Mouse (Mus musculus): ENCODE data around the gene Nckap5.

Gene Nckap5

DNA sequence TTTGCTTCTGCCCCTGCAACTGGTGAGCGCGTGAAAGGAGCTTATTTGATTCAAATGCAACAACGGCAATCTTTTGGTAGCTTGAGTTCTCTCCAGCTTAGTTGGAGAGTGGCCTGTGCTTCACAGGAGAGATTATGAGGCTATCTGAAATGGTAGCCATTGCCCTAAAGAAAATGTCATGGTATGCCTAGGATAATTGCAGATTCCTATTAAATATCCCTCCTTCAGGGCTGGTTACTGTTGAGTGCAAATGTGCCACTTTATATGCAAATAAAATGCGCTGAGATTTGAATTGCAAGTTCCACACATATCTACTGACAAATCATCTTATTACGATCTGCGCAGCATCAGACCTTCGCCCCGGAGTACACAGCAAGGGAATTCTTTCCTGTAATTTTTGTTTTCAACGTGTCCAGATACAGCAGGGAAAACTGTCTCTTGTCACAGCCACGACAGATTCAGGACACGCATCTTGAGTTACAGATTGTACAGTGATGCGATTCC lies 272.8 kb downstream of the Nckap5 start:
- no peak for DNase-seq (ENCODE audit: low spot score in 2 of 2)

DNA sequence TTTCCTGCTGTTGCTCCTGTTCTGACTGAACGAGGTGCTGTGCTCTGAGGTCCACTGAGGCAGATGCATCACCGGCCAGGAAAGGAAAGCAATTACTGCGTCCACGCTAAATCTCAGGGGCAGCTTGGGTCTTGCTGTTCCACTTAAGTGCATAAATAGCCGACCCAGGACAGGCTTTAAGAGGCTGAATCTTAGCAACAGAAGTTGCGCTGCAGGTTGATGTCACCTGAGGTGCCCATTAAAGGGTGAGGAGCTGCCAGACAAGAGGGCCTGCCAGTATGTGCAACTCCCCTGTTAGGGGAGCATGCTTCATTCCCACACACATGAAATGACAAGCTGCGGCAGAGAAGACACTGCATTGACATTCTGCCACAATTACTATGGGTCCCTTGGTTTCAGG lies 282.6 kb downstream of the Nckap5 start:
- no peak for DNase-seq (ENCODE audit: low spot score in 2 of 2)

DNA sequence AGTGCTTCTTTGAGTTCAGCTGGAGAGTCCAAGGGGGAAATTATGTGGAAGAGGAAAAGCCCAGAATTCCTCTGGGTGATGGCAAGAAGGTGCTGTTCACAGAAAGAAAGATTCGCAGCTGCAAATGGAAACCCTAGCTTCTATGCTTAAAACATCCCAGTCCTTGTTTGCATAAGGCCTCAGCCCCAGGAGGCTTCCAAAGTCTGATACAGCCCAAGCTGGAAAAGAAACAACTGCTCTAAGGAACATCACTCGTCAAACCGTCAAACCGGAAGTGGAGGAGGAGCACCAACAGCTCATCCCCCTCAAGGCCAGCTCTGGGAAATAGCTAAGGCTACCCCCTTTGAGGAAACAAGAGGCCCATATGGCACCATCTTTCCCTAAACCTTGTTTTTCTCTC lies 286.1 kb downstream of the Nckap5 start:
- no peak for DNase-seq (ENCODE audit: low spot score in 2 of 2)

DNA sequence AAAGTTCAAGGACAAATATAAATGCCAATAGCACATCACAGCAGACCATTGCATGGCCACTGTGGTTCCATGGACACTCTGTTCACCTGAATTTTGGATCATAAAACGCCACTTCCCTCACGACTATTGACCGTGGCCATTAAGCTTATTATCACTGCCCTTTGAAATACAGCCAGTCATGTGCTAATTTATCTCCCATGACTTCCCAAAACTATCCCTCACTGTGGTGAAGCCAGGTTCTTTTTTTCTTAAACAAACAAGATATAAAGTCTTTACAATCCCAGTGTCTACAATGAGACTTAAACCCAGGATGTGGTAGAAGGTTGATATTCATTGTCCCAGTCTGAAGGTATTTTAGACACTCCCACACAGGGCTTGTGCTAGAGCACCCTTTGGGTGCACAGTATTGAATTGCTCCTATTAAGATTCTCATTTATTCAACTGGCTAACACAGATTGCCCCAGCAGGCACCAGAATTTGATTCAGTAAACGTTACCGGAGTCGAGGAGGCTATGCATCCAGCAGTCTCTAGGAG lies 293.3 kb downstream of the Nckap5 start:
- DNase-seq (ENCODE audit: low spot score in 2 of 2), result no peak

GRCm38 (mm10) chr1:126535527-126535926 lies 295.1 kb downstream of the Nckap5 start:
- no peak for DNase-seq (ENCODE audit: low spot score in 2 of 2)

DNA sequence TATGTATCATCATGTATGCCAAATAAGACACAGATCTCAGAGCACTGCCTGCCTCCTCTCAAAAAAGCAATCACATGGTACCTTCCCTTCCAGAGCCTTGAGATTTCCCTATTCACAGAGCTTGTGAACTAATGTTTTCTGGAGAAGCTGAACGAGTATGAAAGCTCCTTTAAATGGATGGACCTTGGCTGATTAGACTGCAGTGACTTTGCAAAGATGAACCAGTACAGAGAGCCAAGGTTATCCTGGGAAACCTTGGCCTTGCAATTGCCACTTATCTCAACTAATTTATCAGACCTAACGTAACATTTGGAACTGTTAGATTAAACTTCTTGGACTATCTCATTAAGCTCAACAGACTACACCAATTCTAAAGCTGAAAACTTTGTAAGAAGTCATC lies 296.6 kb downstream of the Nckap5 start:
- no peak for DNase-seq (ENCODE audit: low spot score in 2 of 2)

- peak in 1 of 2 experiments; percentile 8 for DNase-seq (ENCODE audit: low spot score in 2 of 2)
These were observed 302.5 kb downstream of the Nckap5 start for GRCm38 (mm10) chr1:126528043-126528598.

DNA sequence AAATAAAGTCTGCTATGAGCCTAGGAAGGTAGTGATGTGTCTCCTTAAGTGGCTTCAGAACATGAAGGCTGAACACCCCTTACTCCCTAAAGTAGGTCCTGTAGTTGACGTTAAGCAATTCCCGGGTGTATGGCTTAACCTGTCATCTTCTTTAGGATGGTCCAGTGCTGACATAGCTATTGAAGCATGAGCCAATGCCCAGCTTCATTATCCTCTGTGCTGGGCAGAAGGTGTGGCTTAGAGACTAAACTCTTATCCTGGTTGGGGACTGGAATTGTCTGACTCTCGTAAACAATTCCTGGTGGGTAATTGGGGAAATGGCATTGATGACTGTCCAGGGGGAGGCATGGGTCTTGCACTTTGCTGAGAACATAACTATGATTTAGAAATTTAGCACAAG lies 312.5 kb downstream of the Nckap5 start:
- DNase-seq (ENCODE audit: low spot score in 2 of 2), result no peak

DNA sequence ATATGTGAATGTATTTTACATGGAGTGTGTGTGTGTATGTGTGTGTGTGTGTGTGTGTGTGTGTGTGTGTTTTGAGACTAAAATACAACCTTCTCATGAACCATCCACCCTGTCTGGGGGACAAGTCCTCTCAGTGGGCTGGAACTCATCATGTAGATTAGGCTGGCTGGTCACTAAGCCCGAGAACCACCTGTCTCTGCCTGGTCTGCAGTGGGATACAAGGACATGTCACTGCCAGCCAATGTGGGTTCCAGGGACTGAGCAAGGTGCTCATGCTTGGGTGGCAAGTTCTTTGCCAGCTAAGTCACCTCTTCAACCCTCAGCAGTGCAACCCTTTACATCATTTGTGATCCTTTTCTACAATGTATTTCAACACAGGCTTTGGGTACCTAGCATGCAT lies 313.2 kb downstream of the Nckap5 start:
- DNase-seq (ENCODE audit: low spot score in 2 of 2), result no peak

DNA sequence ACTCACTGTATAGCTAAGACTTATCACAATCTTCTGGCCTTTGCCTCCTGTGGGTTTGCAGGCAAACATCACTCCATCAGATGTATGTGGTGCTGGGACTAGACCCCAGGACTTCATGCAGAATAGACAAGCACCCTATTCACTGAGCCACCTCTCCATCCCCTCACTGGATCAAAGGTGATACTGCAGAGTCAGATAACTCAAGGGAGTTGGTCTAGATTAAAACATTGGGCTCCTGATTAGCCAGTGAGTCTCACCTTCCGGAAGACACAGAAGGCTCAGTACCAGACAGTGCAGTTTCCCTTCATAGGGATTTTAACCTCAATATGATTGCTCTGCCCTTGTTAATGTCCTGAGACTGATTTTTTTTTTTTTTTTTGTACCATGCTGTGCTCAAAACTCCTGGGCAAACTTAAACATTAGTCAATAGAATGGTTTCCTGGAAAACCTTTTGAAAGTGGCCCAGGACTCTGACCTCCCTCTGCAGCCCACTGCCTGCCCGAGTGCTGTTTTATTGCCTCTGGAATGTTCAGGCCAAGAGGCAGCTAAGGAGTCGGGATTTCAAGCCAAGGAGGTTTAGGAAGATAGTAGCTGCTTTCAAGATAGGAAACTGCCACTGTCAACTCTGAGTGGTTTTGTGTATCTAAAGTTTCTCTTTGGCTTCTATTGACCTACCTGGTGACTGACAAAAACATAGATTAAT lies 315.4 kb downstream of the Nckap5 start:
- no peak for DNase-seq (ENCODE audit: low spot score in 2 of 2)

DNA sequence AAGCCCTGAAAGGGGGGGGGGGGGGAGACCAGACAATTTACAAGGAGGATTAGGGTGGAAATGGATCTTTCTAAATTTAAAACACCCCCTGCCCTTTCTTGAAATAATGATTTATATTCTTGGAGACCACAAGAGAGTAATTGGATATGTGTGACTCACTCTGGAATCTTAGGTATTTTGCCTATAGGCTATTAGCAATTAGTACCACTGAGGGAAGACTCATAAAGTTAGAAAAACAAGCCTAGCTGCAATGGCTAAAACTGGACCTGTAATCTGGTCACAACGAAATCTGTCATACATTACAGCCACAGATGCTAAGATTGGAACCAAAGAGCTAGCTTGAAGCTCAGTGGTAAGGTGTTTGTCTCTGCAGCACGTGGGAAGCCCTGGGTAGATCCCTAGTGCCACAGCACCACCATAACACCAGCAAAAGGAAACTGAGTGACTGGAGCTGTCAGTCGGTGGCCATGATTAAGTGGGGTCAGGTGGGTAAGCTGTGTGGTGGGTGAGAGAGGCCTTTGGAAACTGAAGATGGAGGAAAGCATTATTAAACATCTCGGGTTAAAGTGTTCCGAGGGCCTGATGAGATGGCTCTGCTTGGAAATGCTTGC lies 318.7 kb downstream of the Nckap5 start:
- no peak for DNase-seq (ENCODE audit: low spot score in 2 of 2)

GRCm38 (mm10) chr1:126504717-126505116 lies 325.9 kb downstream of the Nckap5 start:
- no peak for DNase-seq (ENCODE audit: low spot score in 2 of 2)

DNA sequence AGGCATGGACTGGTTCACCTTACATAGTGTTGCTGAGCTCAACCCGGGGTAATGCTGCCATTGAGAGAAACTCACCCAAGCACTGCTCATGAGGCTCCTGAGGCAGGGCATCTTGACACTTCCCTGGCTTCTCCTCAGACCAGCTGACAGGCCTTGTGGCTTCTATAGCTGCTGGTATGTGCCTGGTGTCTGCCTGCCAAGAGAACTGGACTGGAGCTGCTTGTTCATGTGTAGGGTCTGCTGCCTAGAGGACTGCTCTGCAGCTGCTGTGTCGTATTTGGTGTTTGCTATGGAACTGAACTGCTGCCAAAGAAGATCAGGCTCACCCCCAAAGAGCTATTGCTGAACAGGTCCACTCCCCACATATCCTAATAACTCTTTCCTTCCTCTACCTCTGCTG lies 327.9 kb downstream of the Nckap5 start:
- no peak for DNase-seq (ENCODE audit: low spot score in 2 of 2)

- DNase-seq (ENCODE audit: low spot score in 2 of 2), result no peak
These were observed 333.9 kb downstream of the Nckap5 start for GRCm38 (mm10) chr1:126496722-126497121.

- peak in 1 of 2 experiments; percentile 19 for DNase-seq (ENCODE audit: low spot score in 2 of 2)
These were observed 338.2 kb downstream of the Nckap5 start for GRCm38 (mm10) chr1:126492206-126493071.

- no peak for DNase-seq (ENCODE audit: low spot score in 2 of 2)
These were observed 339.2 kb downstream of the Nckap5 start for GRCm38 (mm10) chr1:126491412-126491811.

DNA sequence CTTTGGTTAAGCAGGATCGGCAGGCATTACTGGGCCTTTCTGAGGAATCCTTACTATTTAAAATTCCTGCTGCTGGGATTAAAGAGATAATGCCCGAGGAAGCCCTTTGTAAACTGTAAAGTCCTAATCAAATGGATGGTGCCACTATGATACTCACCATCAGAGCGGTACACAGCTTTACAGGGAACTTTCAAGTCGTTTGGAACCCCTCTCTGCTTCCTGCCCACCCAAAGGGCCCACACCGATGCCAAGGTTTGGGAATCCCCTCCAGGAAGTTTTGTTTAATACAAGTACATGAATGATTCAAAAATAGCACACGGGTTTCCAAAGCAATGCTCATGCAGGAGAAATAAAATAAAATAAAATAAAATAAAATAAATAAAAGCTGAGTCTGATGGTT lies 340.3 kb downstream of the Nckap5 start:
- DNase-seq (ENCODE audit: low spot score in 2 of 2), result no peak

- peak in 1 of 2 experiments; percentile 32 for DNase-seq (ENCODE audit: low spot score in 2 of 2)
These were observed 345.9 kb downstream of the Nckap5 start for GRCm38 (mm10) chr1:126484664-126485087.

- no peak for DNase-seq (ENCODE audit: low spot score in 2 of 2)
These were observed 346.9 kb downstream of the Nckap5 start for GRCm38 (mm10) chr1:126483665-126484064.

GRCm38 (mm10) chr1:126481459-126482228 lies 349.0 kb downstream of the Nckap5 start:
- DNase-seq (ENCODE audit: low spot score in 2 of 2), result no peak

DNA sequence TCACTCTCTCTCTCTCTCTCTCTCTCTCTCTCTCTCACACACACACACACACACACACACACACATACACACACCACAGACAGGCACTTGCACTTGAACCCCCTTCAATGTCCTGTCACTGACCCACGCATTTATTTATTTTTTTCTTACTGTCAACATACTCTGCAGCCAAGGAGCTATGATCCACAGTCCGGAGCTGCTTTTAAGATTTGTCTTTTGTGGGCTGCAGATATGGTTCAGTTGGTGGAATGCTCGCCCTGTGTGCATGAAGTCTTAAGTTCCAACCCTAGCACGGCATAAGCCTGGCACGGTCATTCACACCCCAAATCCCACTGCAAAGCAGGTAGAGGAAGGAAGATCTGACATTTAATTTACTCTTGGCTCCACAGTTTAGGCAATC lies 357.6 kb downstream of the Nckap5 start:
- DNase-seq (ENCODE audit: low spot score in 2 of 2), result no peak

Data from cerebellum, postnatal 4 days (tissue).